Mouse (Mus musculus) hindbrain, embryonic 15.5 days (tissue): ENCODE measurements around the gene Mcrs1. TPM values are rescaled to one million over a fixed set of nuclear protein-coding genes. Genes with fewer than 3 reads are reported as not detected.

ENCODE experiments used
- polyA plus RNA-seq: library from polyadenylated mRNA; unstranded; fragments of >200 nt; fragmentation: Nextera tagmentation; extraction: Ambion mirVana; gene quantifications from 2 replicates; pipeline ENCODE4 v1.2.1, GENCODE M21; 2015

Gene Mcrs1
- polyA plus RNA-seq, 1 experiment from 2014 or later: 209 TPM

Other genes with a start within 250 kb of the Mcrs1 start
- 22.5 and 25.3 TPM in 2 replicates for gene Tuba1c, start 222.1 kb downstream of the Mcrs1 start, polyA plus RNA-seq
- gene Prph, start 196.8 kb downstream of the Mcrs1 start, polyA plus RNA-seq: 57.5 and 89.3 TPM in 2 replicates
- 8.5 and 10.1 TPM in 2 replicates for gene Troap, start 177.4 kb downstream of the Mcrs1 start, polyA plus RNA-seq
- gene C1ql4, start 164.1 kb downstream of the Mcrs1 start, polyA plus RNA-seq: 6.4 and 7.8 TPM in 2 replicates
- gene Dnajc22, start 158.8 kb downstream of the Mcrs1 start, polyA plus RNA-seq: 1.1 and 1.3 TPM in 2 replicates
- gene Spats2, start 126.0 kb downstream of the Mcrs1 start, polyA plus RNA-seq: 32.3 and 34.9 TPM in 2 replicates
- 0.81 and 1.5 TPM in 2 replicates for gene Kcnh3, start 27.1 kb downstream of the Mcrs1 start, polyA plus RNA-seq
- gene Prpf40b, start 43.1 kb upstream of the Mcrs1 start, polyA plus RNA-seq: 108 and 114 TPM in 2 replicates
- gene Fam186b, start 43.9 kb upstream of the Mcrs1 start, polyA plus RNA-seq: 0.55 and 0.86 TPM in 2 replicates
- gene Fmnl3, start 118.5 kb upstream of the Mcrs1 start, polyA plus RNA-seq: 8.9 and 9.1 TPM in 2 replicates
- gene Tmbim6, start 140.9 kb upstream of the Mcrs1 start, polyA plus RNA-seq: 299 and 320 TPM in 2 replicates
- gene Nckap5l, start 205.8 kb upstream of the Mcrs1 start, polyA plus RNA-seq: 14.7 and 17.1 TPM in 2 replicates
- gene Bcdin3d, start 222.8 kb upstream of the Mcrs1 start, polyA plus RNA-seq: 16.4 and 17.7 TPM in 2 replicates